Mouse (Mus musculus) cortical plate, adult 2 months (tissue): ENCODE data around the gene Kcnk7. TPM values are rescaled to one million over a fixed set of nuclear protein-coding genes. Genes with fewer than 3 reads are reported as not detected.

Experiments used
- H3K27ac ChIP-seq: fragments of 200-500 bp; 2 replicates; pipeline ENCODE4 v1.5.1; 2012; ENCODE audit warnings: low read length, control low read depth, inconsistent platforms; ENCODE audit not compliant: insufficient read depth
- H3K4me1 ChIP-seq: fragments of 200-500 bp; 2 replicates; pipeline ENCODE4 v1.6.1; 2011; ENCODE audit warnings: low read length; ENCODE audit not compliant: control insufficient read depth, insufficient read depth
- H3K4me3 ChIP-seq: fragments of 200-500 bp; 2 replicates; pipeline ENCODE4 v1.5.1; 2011; ENCODE audit warnings: mild to moderate bottlenecking, low read length, control low read depth; ENCODE audit not compliant: insufficient read depth
- CTCF ChIP-seq: fragments of 200-500 bp; IDR thresholded peaks from 2 replicates; pipeline ENCODE4 v1.5.1; 2011; ENCODE audit warnings: mild to moderate bottlenecking, control low read depth, low read length; ENCODE audit not compliant: insufficient read depth; ENCODE audit errors: extremely low read depth
- POLR2A ChIP-seq: fragments of 200-500 bp; IDR thresholded peaks from 2 replicates; pipeline ENCODE4 v1.6.1; 2011; ENCODE audit warnings: mild to moderate bottlenecking, low read length, control low read depth; ENCODE audit not compliant: insufficient read depth; ENCODE audit errors: extremely low read depth
- polyA plus RNA-seq: library from polyadenylated mRNA; depleted of rRNA; stranded (reverse); fragments of >200 nt; gene quantifications from 2 replicates; pipeline ENCODE4 v1.2.3, GENCODE M21; 2012; rRNA removed

Gene Kcnk7
- polyA plus RNA-seq, 1 experiment = 0.23 TPM

DNA sequence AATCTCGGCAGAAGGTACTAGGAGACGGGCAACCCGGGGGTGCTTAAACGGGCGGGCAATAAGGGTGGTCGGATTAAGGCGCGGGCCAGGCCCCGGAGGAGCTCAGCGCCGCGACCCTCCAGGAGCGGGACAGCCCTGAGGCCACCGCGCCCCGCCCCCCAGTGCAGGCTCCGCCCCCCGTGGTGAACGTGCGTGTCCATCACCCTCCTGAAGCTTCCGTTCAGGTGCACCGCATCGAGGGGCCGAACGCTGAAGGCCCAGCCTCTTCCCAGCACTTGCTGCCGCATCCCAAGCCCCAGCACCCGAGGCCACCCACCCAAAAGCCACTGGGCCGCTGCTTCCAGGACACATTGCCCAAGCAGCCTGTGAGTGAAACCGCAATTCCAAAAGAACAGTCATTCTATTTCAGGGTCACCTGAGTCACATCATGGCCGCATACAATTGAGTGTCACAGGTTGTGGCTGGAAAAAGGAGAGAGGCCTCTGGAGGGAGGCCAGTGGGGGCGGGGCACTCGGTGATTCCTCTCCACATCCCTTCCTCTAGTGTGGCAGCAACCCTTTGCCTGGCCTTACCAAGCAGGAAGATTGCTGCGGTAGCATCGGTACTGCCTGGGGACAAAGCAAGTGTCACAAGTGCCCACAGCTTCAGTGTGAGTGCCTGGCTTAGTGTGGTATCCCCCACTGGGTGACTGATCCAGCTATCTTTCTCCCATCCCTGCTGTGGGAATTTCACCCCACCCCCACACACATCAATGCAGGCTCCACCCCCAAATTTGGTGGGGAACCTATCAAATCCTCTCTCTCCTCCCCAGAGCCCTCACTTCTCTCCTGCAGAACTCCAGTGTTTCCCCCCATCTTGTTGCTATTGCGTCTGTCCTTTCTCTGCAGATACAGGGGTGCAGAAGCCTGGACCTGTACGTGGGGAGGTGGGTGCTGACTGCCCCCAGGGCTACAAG is 41.9 kb downstream of the Kcnk7 start:
- Histone ChIP-seq H3K4me3 (peak overlapping the region; percentile 43), H3K27ac (no peak overlapping the region)
- TF ChIP-seq POLR2A (no peak), CTCF (no peak)

DNA sequence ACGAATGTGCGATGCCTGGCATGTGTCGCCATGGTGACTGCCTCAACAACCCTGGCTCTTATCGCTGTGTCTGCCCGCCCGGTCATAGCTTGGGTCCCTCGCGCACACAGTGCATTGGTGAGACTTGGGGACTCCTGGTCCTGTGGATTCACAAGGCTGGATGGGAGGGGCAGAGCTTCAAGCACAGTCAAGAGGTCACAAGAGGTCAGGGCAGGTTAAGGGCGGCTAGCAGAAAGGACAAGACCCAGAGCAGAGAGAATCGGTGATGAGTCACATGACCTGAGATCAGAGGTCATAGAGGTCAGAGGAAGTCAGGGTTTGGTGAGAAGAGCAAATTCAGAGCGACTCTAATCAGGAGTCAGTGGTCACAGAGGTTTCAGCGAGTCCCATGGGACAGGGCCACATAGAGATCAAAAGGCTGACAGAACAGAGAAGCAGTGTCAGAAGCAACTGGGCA is 42.8 kb downstream of the Kcnk7 start:
- Histone ChIP-seq H3K27ac (no peak overlapping the region), H3K4me3 (no peak overlapping the region), H3K4me1 (no peaks in the 10 kb centered on the region)
- no peak for TF ChIP-seq POLR2A
- TF ChIP-seq CTCF = no peak

More for the DNA sequence above, 41.9 kb downstream of the Kcnk7 start:
- H3K4me1 ChIP-seq = 0 out of 2 replicates have a peak, but pooled peaks cover 1% of the 10 kb centered on the region

DNA sequence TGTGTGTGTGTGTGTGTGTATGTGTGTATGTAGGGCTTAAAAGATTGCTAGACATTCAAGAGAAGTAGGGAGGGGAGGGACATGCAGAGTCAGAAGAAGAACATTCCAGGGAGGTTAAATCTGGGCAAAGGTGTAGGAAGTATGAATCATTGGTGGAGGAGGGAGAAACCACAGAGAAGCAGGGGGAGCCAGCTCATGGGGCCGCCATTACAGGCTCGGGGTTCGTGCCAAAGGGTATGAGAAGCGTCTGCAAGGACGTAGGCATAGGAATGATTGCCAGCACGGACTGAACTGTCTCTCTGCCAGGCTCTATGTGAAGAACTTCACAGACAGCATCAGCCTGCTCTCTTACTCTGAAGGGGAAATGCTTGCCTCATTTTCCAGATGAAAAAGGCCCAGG is 45.3 kb downstream of the Kcnk7 start:
- H3K4me1 ChIP-seq = no peaks in the 10 kb centered on the region
- TF ChIP-seq POLR2A = no peak
- TF ChIP-seq CTCF = no peak

DNA sequence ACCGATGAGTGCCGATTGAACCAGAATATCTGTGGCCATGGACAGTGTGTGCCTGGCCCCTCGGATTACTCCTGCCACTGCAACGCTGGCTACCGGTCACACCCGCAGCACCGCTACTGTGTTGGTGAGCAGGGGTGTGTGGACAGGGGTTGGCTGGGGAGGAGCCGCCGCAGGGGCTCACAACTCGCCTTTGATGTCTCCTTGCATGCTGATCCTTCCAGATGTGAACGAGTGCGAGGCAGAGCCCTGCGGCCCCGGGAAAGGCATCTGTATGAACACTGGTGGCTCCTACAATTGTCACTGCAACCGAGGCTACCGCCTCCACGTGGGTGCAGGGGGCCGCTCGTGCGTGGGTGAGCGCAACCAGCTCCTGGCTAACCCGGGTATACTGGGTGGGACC is 46.8 kb downstream of the Kcnk7 start:
- no peak overlapping the region for H3K4me3 ChIP-seq
- no peak overlapping the region for H3K27ac ChIP-seq
- TF ChIP-seq POLR2A = no peak
- TF ChIP-seq CTCF = no peak

More for the DNA sequence above, 45.3 kb downstream of the Kcnk7 start:
- no peak overlapping the region for H3K27ac ChIP-seq
- H3K4me3 ChIP-seq = no peak overlapping the region

DNA sequence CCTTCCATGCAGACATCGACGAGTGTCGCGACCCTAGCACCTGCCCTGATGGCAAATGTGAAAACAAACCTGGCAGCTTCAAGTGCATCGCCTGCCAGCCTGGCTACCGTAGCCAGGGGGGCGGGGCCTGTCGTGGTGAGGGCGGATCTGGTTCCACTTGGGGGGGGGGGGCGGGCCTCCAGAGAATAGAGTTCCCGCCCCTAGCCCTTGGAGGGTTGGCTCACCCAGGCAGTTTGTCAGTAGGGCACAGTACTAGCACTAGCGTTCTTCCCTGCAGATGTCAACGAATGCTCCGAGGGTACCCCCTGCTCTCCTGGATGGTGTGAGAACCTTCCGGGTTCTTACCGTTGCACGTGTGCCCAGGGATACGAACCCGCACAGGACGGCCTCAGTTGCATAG is 47.6 kb downstream of the Kcnk7 start:
- no peaks in the 10 kb centered on the region for H3K4me1 ChIP-seq
- H3K4me3 ChIP-seq = no peak overlapping the region
- no peak overlapping the region for H3K27ac ChIP-seq
- TF ChIP-seq CTCF (no peak), POLR2A (no peak)

More for the DNA sequence above, 46.8 kb downstream of the Kcnk7 start:
- no peaks in the 10 kb centered on the region for H3K4me1 ChIP-seq

DNA sequence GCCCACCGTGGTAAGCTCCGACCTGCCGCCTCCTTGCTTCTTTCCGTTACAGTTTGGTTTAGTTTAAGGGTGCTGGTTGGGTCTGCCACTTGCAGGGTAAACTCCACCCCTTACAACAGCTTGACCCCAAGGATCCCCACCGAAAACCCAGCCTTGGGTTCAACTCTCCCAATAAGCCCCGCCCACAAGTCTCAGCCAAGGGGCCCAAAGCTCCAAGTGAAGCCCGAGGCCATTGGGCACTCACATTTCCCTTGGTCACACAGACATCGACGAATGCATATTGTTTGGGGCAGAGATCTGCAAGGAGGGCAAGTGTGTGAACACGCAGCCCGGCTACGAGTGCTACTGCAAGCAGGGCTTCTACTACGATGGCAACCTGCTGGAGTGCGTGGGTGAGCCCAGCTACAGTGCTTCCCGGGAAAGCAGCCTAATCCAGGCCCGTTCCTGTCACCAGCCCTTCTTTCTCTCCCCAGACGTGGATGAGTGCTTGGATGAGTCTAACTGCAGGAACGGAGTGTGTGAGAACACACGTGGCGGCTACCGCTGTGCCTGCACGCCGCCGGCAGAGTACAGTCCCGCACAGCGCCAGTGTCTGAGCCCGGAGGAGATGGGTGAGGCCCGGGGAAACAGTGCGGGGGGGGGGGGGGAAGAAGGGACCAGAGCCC is 52.3 kb downstream of the Kcnk7 start:
- Histone ChIP-seq H3K4me1 (no peaks in the 10 kb centered on the region), H3K4me3 (no peak overlapping the region), H3K27ac (no peak overlapping the region)
- no peak for TF ChIP-seq POLR2A
- TF ChIP-seq CTCF = no peak

Other genes starting within 250 kb of the Kcnk7 start
- gene Ccdc85b, start 246.5 kb upstream of the Kcnk7 start, polyA plus RNA-seq = 23.8 and 24.5 TPM in 2 replicates
- gene Fibp, start 243.8 kb upstream of the Kcnk7 start, polyA plus RNA-seq = 129 and 131 TPM in 2 replicates
- gene Ctsw, start 235.9 kb upstream of the Kcnk7 start, polyA plus RNA-seq = 0.27 and 0.53 TPM in 2 replicates
- 24.5 and 27.1 TPM in 2 replicates for gene Efemp2, start 230.4 kb upstream of the Kcnk7 start, polyA plus RNA-seq
- 38.6 and 39.5 TPM in 2 replicates for gene Mus81, start 216.0 kb upstream of the Kcnk7 start, polyA plus RNA-seq
- 1,356 and 1,455 TPM in 2 replicates for gene Cfl1, start 213.9 kb upstream of the Kcnk7 start, polyA plus RNA-seq
- 4.7 and 5.7 TPM in 2 replicates for gene 1700020D05Rik, start 200.6 kb upstream of the Kcnk7 start, polyA plus RNA-seq
- gene Snx32, start 193.8 kb upstream of the Kcnk7 start, polyA plus RNA-seq = 150 and 162 TPM in 2 replicates
- gene Ovol1, start 143.7 kb upstream of the Kcnk7 start, polyA plus RNA-seq = 0.02 and 0.04 TPM in 2 replicates
- 3.2 and 3.3 TPM in 2 replicates for gene Ap5b1, start 136.3 kb upstream of the Kcnk7 start, polyA plus RNA-seq
- 50.2 and 61.3 TPM in 2 replicates for gene Rnaseh2c, start 102.5 kb upstream of the Kcnk7 start, polyA plus RNA-seq
- 111 and 115 TPM in 2 replicates for gene Kat5, start 94.1 kb upstream of the Kcnk7 start, polyA plus RNA-seq
- 30.9 and 32.5 TPM in 2 replicates for gene Rela, start 66.9 kb upstream of the Kcnk7 start, polyA plus RNA-seq
- 16.9 and 17.7 TPM in 2 replicates for gene Sipa1, start 40.7 kb upstream of the Kcnk7 start, polyA plus RNA-seq
- 21.1 and 23.1 TPM in 2 replicates for gene Map3k11, start 15.6 kb upstream of the Kcnk7 start, polyA plus RNA-seq
- 59.9 and 60.8 TPM in 2 replicates for gene Pcnx3, start 15.5 kb upstream of the Kcnk7 start, polyA plus RNA-seq
- 16.5 and 17.0 TPM in 2 replicates for gene Ehbp1l1, start 21.9 kb downstream of the Kcnk7 start, polyA plus RNA-seq
- gene Fam89b, start 25.3 kb downstream of the Kcnk7 start, polyA plus RNA-seq = 46.7 and 58.6 TPM in 2 replicates
- gene Ltbp3, start 36.5 kb downstream of the Kcnk7 start, polyA plus RNA-seq = 54.2 and 54.9 TPM in 2 replicates
- 120 and 124 TPM in 2 replicates for gene Scyl1, start 67.1 kb downstream of the Kcnk7 start, polyA plus RNA-seq
- 17.1 and 22.1 TPM in 2 replicates for gene Frmd8, start 170.9 kb downstream of the Kcnk7 start, polyA plus RNA-seq
- gene Slc25a45, start 173.4 kb downstream of the Kcnk7 start, polyA plus RNA-seq = 6.6 and 7.4 TPM in 2 replicates
- gene Tigd3, start 189.8 kb downstream of the Kcnk7 start, polyA plus RNA-seq = 3.6 and 4.0 TPM in 2 replicates
- gene Dpf2, start 208.6 kb downstream of the Kcnk7 start, polyA plus RNA-seq = 96.2 and 99.0 TPM in 2 replicates
- 12.6 and 16.4 TPM in 2 replicates for gene Cdc42ep2, start 220.4 kb downstream of the Kcnk7 start, polyA plus RNA-seq